ENCODE assay signal across 27 mouse cellular contexts in genomic region chr7:144519852-144520251, GRCm38 (mm10). TPM values are rescaled to one million over a fixed set of nuclear protein-coding genes. Genes with fewer than 3 reads are reported as not detected.
DNase-seq lines count a peak whose midpoint lies in the region; ATAC-seq and TF ChIP-seq lines count a peak whose summit lies in the region.
"Had no signal": no experiment of that assay in that cellular context is flagged by ENCODE, and none has a peak within 500 bp of the region (broad histone marks: within the 10 kb centered on the region; RNA-seq: fewer than 3 reads in every experiment).

No protein-coding gene starts in this region.

- no peak overlapping the region for H3K4me2 ChIP-seq in lung, postnatal 0 days (replicated peaks; ENCODE audit: low read depth, low read length)
- H3K4me2 ChIP-seq in midbrain, embryonic 16.5 days (ENCODE audit: low read length) = no peak overlapping the region
- H3K4me2 ChIP-seq: embryonic facial prominence, embryonic 13.5 days; embryonic facial prominence, embryonic 15.5 days; forebrain, embryonic 12.5 days had no signal

- no peaks in the 10 kb centered on the region for H3K27me3 ChIP-seq in megakaryocyte, embryonic 14.5 days (replicated peaks)
- no peaks in the 10 kb centered on the region for H3K27me3 ChIP-seq in lung, postnatal 0 days (replicated peaks; ENCODE audit: insufficient read depth, low read length)
- H3K27me3 ChIP-seq in midbrain, embryonic 16.5 days (ENCODE audit: control insufficient read depth, insufficient read depth, low read depth, low read length) = no peaks in the 10 kb centered on the region
- H3K27me3 ChIP-seq: CH12.LX; embryonic facial prominence, embryonic 13.5 days; embryonic facial prominence, embryonic 15.5 days; forebrain, embryonic 12.5 days; Patski had no signal

- WGBS in lung, postnatal 0 days = 68% methylated on average over 5 of the region's 5 CpGs
- WGBS in midbrain, embryonic 16.5 days = 97% methylated on average over 5 of the region's 5 CpGs

- H3K4me3 ChIP-seq in megakaryocyte, embryonic 14.5 days (replicated peaks) = peak overlapping the region; percentile 15
- no peak overlapping the region for H3K4me3 ChIP-seq in lung, postnatal 0 days (ENCODE audit: low read depth, low read length)
- H3K4me3 ChIP-seq in midbrain, embryonic 16.5 days (ENCODE audit: low read depth, low read length) = no peak overlapping the region
- H3K4me3 ChIP-seq: embryonic facial prominence, embryonic 13.5 days; embryonic facial prominence, embryonic 15.5 days; erythroblast, embryonic 14.5 days; forebrain, embryonic 10.5 days; forebrain, embryonic 12.5 days had no signal

- peak; percentile 62 for DNase-seq in lung, postnatal 0 days (ENCODE audit: low spot score)
- peak; percentile 17 for DNase-seq in lung, postnatal 14 days
- DNase-seq in lung, postnatal 36 days = peak; percentile 62
- no peak for DNase-seq in cerebellum, adult 8-10 months
- DNase-seq in embryo, embryonic 10 days (ENCODE audit: low spot score) = no peak
- DNase-seq: adrenal gland, adult 2 months; adrenal gland, postnatal 10 days; adrenal gland, postnatal 25 days; B cell, adult 2 months; cerebellum, adult 11 months; cerebellum, postnatal 10 days; cerebellum, postnatal 25 days; embryo, embryonic 11 days had no signal

- TF ChIP-seq CTCF in lung, postnatal 0 days (IDR thresholded peaks at IDR 0.05) = no peak; the same call in 1 of the 2 replicates

- H3K27ac ChIP-seq in lung, postnatal 0 days (ENCODE audit: low read length) = no peak overlapping the region
- no peak overlapping the region for H3K27ac ChIP-seq in midbrain, embryonic 16.5 days (ENCODE audit: low read length)
- H3K27ac ChIP-seq: embryonic facial prominence, embryonic 13.5 days; embryonic facial prominence, embryonic 15.5 days; forebrain, embryonic 10.5 days; forebrain, embryonic 12.5 days had no signal

- H3K36me3 ChIP-seq in megakaryocyte, embryonic 14.5 days (replicated peaks; ENCODE audit: low read length) = peaks cover 94% of the 10 kb centered on the region
- peaks cover 17% of the 10 kb centered on the region for H3K36me3 ChIP-seq in lung, postnatal 0 days (ENCODE audit: insufficient read depth, low read length)
- H3K36me3 ChIP-seq in midbrain, embryonic 16.5 days (ENCODE audit: control insufficient read depth, insufficient read depth, low read length) = peaks cover 20% of the 10 kb centered on the region

- H3K4me1 ChIP-seq in megakaryocyte, embryonic 14.5 days = peaks cover 91% of the 10 kb centered on the region
- no peaks in the 10 kb centered on the region for H3K4me1 ChIP-seq in lung, postnatal 0 days (ENCODE audit: insufficient read depth, low read depth, low read length)
- no peaks in the 10 kb centered on the region for H3K4me1 ChIP-seq in midbrain, embryonic 16.5 days (ENCODE audit: control insufficient read depth, insufficient read depth, low read length)
- H3K4me1 ChIP-seq: embryonic facial prominence, embryonic 13.5 days; embryonic facial prominence, embryonic 15.5 days; forebrain, embryonic 12.5 days had no signal

- TF ChIP-seq EP300 in lung, postnatal 0 days (IDR thresholded peaks at IDR 0.05) = no peak

- H3K9me3 ChIP-seq in megakaryocyte, embryonic 14.5 days = no peaks in the 10 kb centered on the region
- no peaks in the 10 kb centered on the region for H3K9me3 ChIP-seq in lung, postnatal 0 days (ENCODE audit: low read length)
- H3K9me3 ChIP-seq in midbrain, embryonic 16.5 days (replicated peaks; ENCODE audit: control insufficient read depth, low read length, poor library complexity, severe bottlenecking) = no peaks in the 10 kb centered on the region
- H3K9me3 ChIP-seq: embryonic facial prominence, embryonic 13.5 days; embryonic facial prominence, embryonic 15.5 days; forebrain, embryonic 10.5 days; forebrain, embryonic 12.5 days; G1E had no signal

- no peak overlapping the region for H3K9ac ChIP-seq in lung, postnatal 0 days (replicated peaks; ENCODE audit: low read depth)
- no peak overlapping the region for H3K9ac ChIP-seq in midbrain, embryonic 16.5 days (ENCODE audit: low read depth, low read length)
- H3K9ac ChIP-seq: embryonic facial prominence, embryonic 13.5 days; embryonic facial prominence, embryonic 15.5 days; forebrain, embryonic 12.5 days had no signal

- no peak for ATAC-seq in megakaryocyte, adult 5-6 weeks (ENCODE audit: poor library complexity, severe bottlenecking)
- peak; percentile 79 for ATAC-seq in lung, postnatal 0 days
- ATAC-seq in midbrain, embryonic 16.5 days = no peak
- ATAC-seq: CD4-positive, CD25-positive, alpha-beta regulatory T cell, adult 4 months; forebrain, embryonic 14.5 days; forebrain, embryonic 16.5 days; Patski had no signal

RNA-seq across cellular contexts. Expression of gene Ppfia1, which starts 33.7 kb away (rescaled TPM):
- 183 and 335 TPM in 2 replicates for polyA plus RNA-seq in megakaryocyte, embryonic 14.5 days (2012; ENCODE audit: insufficient read depth, low replicate concordance)
- total RNA-seq in megakaryocyte, adult 5-6 weeks (2015) = 41.0 and 47.8 TPM in 2 replicates
- 37.9 and 55.4 TPM in 2 replicates for total RNA-seq in megakaryocyte, adult 5-6 weeks (2017)
- 19.7 and 22.0 TPM in 2 replicates for polyA plus RNA-seq in lung, postnatal 0 days (2015; fragmentation: Nextera tagmentation; extraction: Ambion mirVana)
- 20.8 and 24.8 TPM in 2 replicates for polyA plus RNA-seq in midbrain, embryonic 16.5 days (2015; fragmentation: Nextera tagmentation; extraction: Ambion mirVana)

RNA-seq across cellular contexts. Expression of gene Cttn, which starts 49.0 kb away (rescaled TPM):
- polyA plus RNA-seq in megakaryocyte, embryonic 14.5 days (2012; ENCODE audit: insufficient read depth, low replicate concordance) = 83.6 and 311 TPM in 2 replicates
- total RNA-seq in megakaryocyte, adult 5-6 weeks (2015) = 0.04 and 0.30 TPM in 2 replicates
- 0.22 and 1.3 TPM in 2 replicates for total RNA-seq in megakaryocyte, adult 5-6 weeks (2017)
- polyA plus RNA-seq in lung, postnatal 0 days (2015; fragmentation: Nextera tagmentation; extraction: Ambion mirVana) = 128 and 131 TPM in 2 replicates
- 190 and 195 TPM in 2 replicates for polyA plus RNA-seq in midbrain, embryonic 16.5 days (2015; fragmentation: Nextera tagmentation; extraction: Ambion mirVana)

Comparison
In these comparisons a context has a peak if more than half of its experiments do, and no peak if none do; other contexts are left out.
1. DNase-seq: peak in lung, postnatal 0 days (single experiment), lung, postnatal 14 days (single experiment) and lung, postnatal 36 days (single experiment); none in cerebellum, adult 8-10 months (single experiment) and embryo, embryonic 10 days (single experiment).